ENCODE assay signal across 8 mouse cellular contexts in the genomic region with DNA sequence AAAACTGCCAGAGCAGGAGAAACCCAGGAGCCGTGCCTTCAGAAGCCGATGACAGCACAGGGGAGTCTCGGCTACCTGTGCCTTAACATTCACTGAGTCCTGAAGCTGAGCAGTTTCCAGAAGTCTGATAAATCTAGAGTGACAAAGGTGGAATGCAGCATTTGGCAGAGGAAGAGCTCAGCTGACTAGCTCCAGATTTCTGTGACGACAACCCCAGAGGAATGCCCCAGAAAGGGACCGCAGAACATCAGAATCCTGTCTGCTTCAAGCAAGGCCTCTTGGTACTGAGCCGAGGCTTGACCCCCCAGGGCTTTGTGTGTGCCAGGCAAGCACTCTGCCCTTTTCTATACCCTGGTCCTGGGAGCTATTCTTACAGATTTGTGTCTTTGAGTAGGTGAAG.
A peak's percentile ranks its signal among the peaks of the same experiment; 100 is the strongest.
DNase-seq lines count a peak whose midpoint lies in the region; ATAC-seq and TF ChIP-seq lines count a peak whose summit lies in the region.

No protein-coding gene starts in this region.

- H3K36me3 ChIP-seq in neural tube, embryonic 14.5 days (ENCODE audit: control insufficient read depth, insufficient read depth, low read length) = no peaks in the 10 kb centered on the region

- no peak overlapping the region for H3K4me2 ChIP-seq in neural tube, embryonic 14.5 days (ENCODE audit: low read depth, low read length)

- H3K27me3 ChIP-seq in neural tube, embryonic 14.5 days (ENCODE audit: control insufficient read depth, insufficient read depth, low read length) = no peaks in the 10 kb centered on the region

- DNase-seq in gastrocnemius, adult 2 months = no peak
- DNase-seq in gastrocnemius, postnatal 25 days = no peak
- DNase-seq in neural tube, embryonic 10.5 days (ENCODE audit: extremely low spot score, low spot score) = no peak
- DNase-seq in heart, postnatal 4 days = peak; percentile 63
- peak; percentile 51 for DNase-seq in retina, postnatal 1 day
- DNase-seq in natural killer cell, adult 2 months (ENCODE audit: low spot score in 2 of 2) = no peak
- no peak for DNase-seq in left cerebral cortex, adult 11 months (ENCODE audit: low spot score)

- 71% methylated on average over 6 of the region's 6 CpGs for WGBS in neural tube, embryonic 14.5 days

- no peak overlapping the region for H3K4me3 ChIP-seq in gastrocnemius, adult 2 months
- no peak overlapping the region for H3K4me3 ChIP-seq in neural tube, embryonic 14.5 days (ENCODE audit: low read depth, low read length)

- H3K27ac ChIP-seq in gastrocnemius, adult 2 months = peak overlapping the region; percentile 53
- H3K27ac ChIP-seq in neural tube, embryonic 14.5 days (ENCODE audit: low read depth, low read length) = peak overlapping the region; percentile 48; the same call in 1 of the 2 replicates

- no peak overlapping the region for H3K9ac ChIP-seq in neural tube, embryonic 14.5 days (replicated peaks; ENCODE audit: low read depth, low read length)

- no peak for TF ChIP-seq CTCF in gastrocnemius, adult 2 months (IDR thresholded peaks at IDR 0.05)

- no peaks in the 10 kb centered on the region for H3K9me3 ChIP-seq in neural tube, embryonic 14.5 days (ENCODE audit: control insufficient read depth, low read length)

- intact Hi-C loops in gastrocnemius, adult 2 months (cut with DNase I) = no loop called here

- ATAC-seq in neural tube, embryonic 14.5 days (ENCODE audit: low read depth) = no peak

- H3K4me1 ChIP-seq in neural tube, embryonic 14.5 days (ENCODE audit: control insufficient read depth, insufficient read depth, low read length) = 0 out of 2 replicates have a peak, but pooled peaks cover 4% of the 10 kb centered on the region

Comparison
In these comparisons a context has a peak if more than half of its experiments do, and no peak if none do; other contexts are left out.
1. DNase-seq: peak in heart, postnatal 4 days (single experiment) and retina, postnatal 1 day (single experiment); none in gastrocnemius, adult 2 months (single experiment), gastrocnemius, postnatal 25 days (single experiment), neural tube, embryonic 10.5 days (single experiment), natural killer cell, adult 2 months (0 of 2) and left cerebral cortex, adult 11 months (single experiment).